In genomic region chrX:166621560-166622301, GRCm38 (mm10) we compare ENCODE assay signal across 10 mouse cellular contexts. TPM values are rescaled to one million over a fixed set of nuclear protein-coding genes. Genes with fewer than 3 reads are reported as not detected.
DNase-seq lines count a peak whose midpoint lies in the region; ATAC-seq and TF ChIP-seq lines count a peak whose summit lies in the region.
"Had no signal": no experiment of that assay in that cellular context is flagged by ENCODE, and none has a peak within 500 bp of the region (broad histone marks: within the 10 kb centered on the region; RNA-seq: fewer than 3 reads in every experiment).

No protein-coding gene starts in this region.

- no peak for DNase-seq in neural tube, embryonic 10.5 days (ENCODE audit: extremely low spot score, low spot score)
- DNase-seq in forebrain, embryonic 14.5 days (ENCODE audit: low spot score): peak; percentile 48
- peak; percentile 28 for DNase-seq in telencephalon, adult 2 months (ENCODE audit: low read depth, low spot score)
- no peak for DNase-seq in heart, embryonic 10.5 days (ENCODE audit: low spot score)
- DNase-seq in gastrocnemius, adult 2 months: no peak

- no peak for TF ChIP-seq CTCF in intestine, postnatal 0 days (IDR thresholded peaks at IDR 0.05; ENCODE audit: low read depth)
- TF ChIP-seq CTCF in gastrocnemius, adult 2 months (IDR thresholded peaks at IDR 0.05): no peak

- H3K27me3 ChIP-seq in intestine, embryonic 15.5 days (replicated peaks): peaks cover 3% of the 10 kb centered on the region; the same call in 1 of the 2 replicates
- no peaks in the 10 kb centered on the region for H3K27me3 ChIP-seq in intestine, postnatal 0 days (replicated peaks; ENCODE audit: control insufficient read depth, insufficient read depth, low read length)
- H3K27me3 ChIP-seq in neural tube, embryonic 12.5 days (replicated peaks): no peaks in the 10 kb centered on the region
- H3K27me3 ChIP-seq in forebrain, embryonic 14.5 days (replicated peaks; ENCODE audit: control insufficient read depth, insufficient read depth, low read length): no peaks in the 10 kb centered on the region
- H3K27me3 ChIP-seq in heart, embryonic 10.5 days (ENCODE audit: insufficient read depth, poor library complexity, severe bottlenecking): peaks cover 16% of the 10 kb centered on the region; the same call in 1 of the 2 replicates

- H3K9me3 ChIP-seq in intestine, embryonic 15.5 days: no peaks in the 10 kb centered on the region
- no peaks in the 10 kb centered on the region for H3K9me3 ChIP-seq in intestine, postnatal 0 days (ENCODE audit: control insufficient read depth)
- H3K9me3 ChIP-seq in neural tube, embryonic 12.5 days: no peaks in the 10 kb centered on the region
- no peaks in the 10 kb centered on the region for H3K9me3 ChIP-seq in forebrain, embryonic 14.5 days (replicated peaks; ENCODE audit: control insufficient read depth, low read length)
- H3K9me3 ChIP-seq in heart, embryonic 10.5 days: no peaks in the 10 kb centered on the region
- H3K9me3 ChIP-seq: G1E had no signal

- 0 out of 2 replicates have a peak, but pooled peaks have one; percentile 34 for ATAC-seq in intestine, embryonic 15.5 days
- no peak for ATAC-seq in intestine, postnatal 0 days
- peak; percentile 63; the same call in 1 of the 2 replicates for ATAC-seq in neural tube, embryonic 12.5 days (ENCODE audit: low FRiP score, low read depth)
- ATAC-seq in forebrain, embryonic 14.5 days: peak; percentile 52; the same call in 1 of the 2 replicates

- H3K9ac ChIP-seq in intestine, embryonic 15.5 days: no peak overlapping the region
- no peak overlapping the region for H3K9ac ChIP-seq in intestine, postnatal 0 days (ENCODE audit: low read depth, low read length)
- no peak overlapping the region for H3K9ac ChIP-seq in neural tube, embryonic 12.5 days
- no peak overlapping the region for H3K9ac ChIP-seq in forebrain, embryonic 14.5 days (ENCODE audit: low read length)

- no peaks in the 10 kb centered on the region for H3K36me3 ChIP-seq in intestine, embryonic 15.5 days
- H3K36me3 ChIP-seq in intestine, postnatal 0 days (ENCODE audit: control insufficient read depth, insufficient read depth): no peaks in the 10 kb centered on the region
- no peaks in the 10 kb centered on the region for H3K36me3 ChIP-seq in neural tube, embryonic 12.5 days
- no peaks in the 10 kb centered on the region for H3K36me3 ChIP-seq in forebrain, embryonic 14.5 days (ENCODE audit: control insufficient read depth, insufficient read depth, low read length)
- no peaks in the 10 kb centered on the region for H3K36me3 ChIP-seq in heart, embryonic 10.5 days
- H3K36me3 ChIP-seq: G1E had no signal

- H3K4me3 ChIP-seq in intestine, embryonic 15.5 days (replicated peaks): no peak overlapping the region
- no peak overlapping the region for H3K4me3 ChIP-seq in intestine, postnatal 0 days (ENCODE audit: low read depth, low read length)
- no peak overlapping the region for H3K4me3 ChIP-seq in neural tube, embryonic 12.5 days
- H3K4me3 ChIP-seq in forebrain, embryonic 14.5 days (ENCODE audit: low read depth, low read length): no peak overlapping the region
- H3K4me3 ChIP-seq in heart, embryonic 10.5 days: no peak overlapping the region
- no peak overlapping the region for H3K4me3 ChIP-seq in gastrocnemius, adult 2 months
- H3K4me3 ChIP-seq: erythroblast, embryonic 14.5 days had no signal

- intact Hi-C loops in gastrocnemius, adult 2 months (cut with DNase I): no loop called here

- no peaks in the 10 kb centered on the region for H3K4me1 ChIP-seq in intestine, embryonic 15.5 days (replicated peaks)
- no peaks in the 10 kb centered on the region for H3K4me1 ChIP-seq in intestine, postnatal 0 days (replicated peaks; ENCODE audit: control insufficient read depth, insufficient read depth, low read length)
- no peaks in the 10 kb centered on the region for H3K4me1 ChIP-seq in neural tube, embryonic 12.5 days
- H3K4me1 ChIP-seq in forebrain, embryonic 14.5 days (ENCODE audit: control insufficient read depth, insufficient read depth, low read length): peaks cover 3% of the 10 kb centered on the region
- H3K4me1 ChIP-seq in heart, embryonic 10.5 days: no peaks in the 10 kb centered on the region

- no peak overlapping the region for H3K4me2 ChIP-seq in intestine, embryonic 15.5 days (replicated peaks)
- no peak overlapping the region for H3K4me2 ChIP-seq in intestine, postnatal 0 days (replicated peaks; ENCODE audit: low read depth)
- 0 out of 2 replicates have a peak overlapping the region, but pooled peaks have one; percentile 1 for H3K4me2 ChIP-seq in neural tube, embryonic 12.5 days (replicated peaks)
- no peak overlapping the region for H3K4me2 ChIP-seq in forebrain, embryonic 14.5 days (ENCODE audit: low read length)

- WGBS in intestine, embryonic 15.5 days: 61% methylated on average over 9 of the region's 9 CpGs
- 61% methylated on average over 9 of the region's 9 CpGs for WGBS in intestine, postnatal 0 days
- 42% methylated on average over 9 of the region's 9 CpGs for WGBS in neural tube, embryonic 12.5 days
- 49% methylated on average over 9 of the region's 9 CpGs for WGBS in forebrain, embryonic 14.5 days
- WGBS in heart, embryonic 10.5 days: 81% methylated on average over 9 of the region's 9 CpGs

- no peak overlapping the region for H3K27ac ChIP-seq in intestine, embryonic 15.5 days
- no peak overlapping the region for H3K27ac ChIP-seq in intestine, postnatal 0 days (ENCODE audit: low read depth, low read length)
- no peak overlapping the region for H3K27ac ChIP-seq in neural tube, embryonic 12.5 days
- no peak overlapping the region for H3K27ac ChIP-seq in forebrain, embryonic 14.5 days (ENCODE audit: low read depth, low read length)
- no peak overlapping the region for H3K27ac ChIP-seq in heart, embryonic 10.5 days
- no peak overlapping the region for H3K27ac ChIP-seq in gastrocnemius, adult 2 months

RNA-seq across cellular contexts. Expression of gene Egfl6, which starts 36.2 kb away (rescaled TPM):
- 5.2 and 5.3 TPM in 2 replicates for polyA plus RNA-seq in intestine, embryonic 15.5 days (2015; fragmentation: Nextera tagmentation; extraction: Ambion mirVana)
- 0.83 and 0.97 TPM in 2 replicates for polyA plus RNA-seq in intestine, postnatal 0 days (2015; fragmentation: Nextera tagmentation; extraction: Ambion mirVana)
- polyA plus RNA-seq in neural tube, embryonic 12.5 days (2016; fragmentation: Nextera tagmentation; extraction: Ambion mirVana): 10.7 and 12.4 TPM in 2 replicates
- 0.86 and 0.98 TPM in 2 replicates for polyA plus RNA-seq in forebrain, embryonic 14.5 days (2014; fragmentation: Nextera tagmentation; extraction: Ambion mirVana)
- polyA plus RNA-seq in heart, embryonic 10.5 days (2016; fragmentation: Nextera tagmentation; extraction: Ambion mirVana): 1.9 and 2.3 TPM in 2 replicates
- under 1 TPM; 0.08 to 0.92 TPM for total RNA-seq in gastrocnemius, adult 2 months (2021)
- total RNA-seq: G1E had no signal
- polyA plus RNA-seq: erythroblast, embryonic 14.5 days; G1E had no signal

Comparison
In these comparisons a context has a peak if more than half of its experiments do, and no peak if none do; other contexts are left out.
1. DNase-seq: peak in forebrain, embryonic 14.5 days (single experiment) and telencephalon, adult 2 months (single experiment); none in neural tube, embryonic 10.5 days (single experiment), heart, embryonic 10.5 days (single experiment) and gastrocnemius, adult 2 months (single experiment).